Mouse (Mus musculus): Measurements from ENCODE around the gene Tcn2.

Gene Tcn2

GRCm38 (mm10) chr11:3894406-3895281 lies 37.3 kb downstream of the Tcn2 start, which contains the start of the genes 4921536K21Rik and Dusp18:
Gene 4921536K21Rik, minus strand, starts transcription at chr11:3895098.
Gene Dusp18, plus strand, starts transcription at chr11:3895240.
- peak; percentile 92 for DNase-seq (ENCODE audit: low spot score)

- no peak for DNase-seq (ENCODE audit: low spot score)
These were observed 38.0 kb downstream of the Tcn2 start for GRCm38 (mm10) chr11:3893970-3894369.

GRCm38 (mm10) chr11:3887331-3887730 lies 44.6 kb downstream of the Tcn2 start:
- DNase-seq (ENCODE audit: low spot score), result no peak

GRCm38 (mm10) chr11:3883711-3884110 lies 48.2 kb downstream of the Tcn2 start:
- no peak for DNase-seq (ENCODE audit: low spot score)

- DNase-seq (ENCODE audit: low spot score), result peak; percentile 85
These were observed 52.1 kb downstream of the Tcn2 start for GRCm38 (mm10) chr11:3879836-3880235.

GRCm38 (mm10) chr11:3878660-3879059 lies 53.3 kb downstream of the Tcn2 start:
- DNase-seq (ENCODE audit: low spot score), result no peak

GRCm38 (mm10) chr11:3876419-3876818 lies 55.5 kb downstream of the Tcn2 start:
- DNase-seq (ENCODE audit: low spot score), result no peak
